Mouse (Mus musculus): Measurements from ENCODE around the gene Gm20924.
"Not testable (repeated sequence)": the region's sequence is repeated elsewhere in the genome, so short reads cannot be mapped to it uniquely, and the experiment has no call there.

Gm20924 gene

DNA sequence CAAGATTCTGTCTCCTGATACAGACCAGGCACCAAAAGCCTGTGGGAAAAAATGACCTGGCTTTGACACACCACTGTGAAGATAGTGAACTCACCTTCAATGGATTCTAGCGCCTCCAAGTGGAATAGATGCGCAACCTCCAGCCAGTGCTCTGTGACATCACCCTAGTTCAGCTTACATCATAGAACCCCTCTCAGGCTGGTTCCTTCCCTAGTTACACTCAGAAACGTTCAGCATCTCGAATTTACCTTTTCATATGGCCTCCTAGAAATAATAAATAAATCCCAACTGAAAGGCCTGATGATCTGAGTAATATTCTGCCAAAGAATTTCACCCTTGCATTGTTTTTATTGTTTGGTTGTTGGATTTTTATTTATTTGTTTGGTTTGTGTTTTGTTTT, at the start of gene Gm20924:
Gene Gm20924 (minus strand): TSS at position 101 of the 400 bp plus-strand sequence.
- DNase-seq: not testable (repeated sequence)
